In genomic region chr6:29527361-29528164, GRCm38 (mm10) we compare ENCODE assay signal across 8 mouse cellular contexts. TPM values are rescaled to one million over a fixed set of nuclear protein-coding genes. Genes with fewer than 3 reads are reported as not detected.
A peak's percentile ranks its signal among the peaks of the same experiment; 100 is the strongest.
DNase-seq lines count a peak whose midpoint lies in the region; ATAC-seq and TF ChIP-seq lines count a peak whose summit lies in the region.

No protein-coding gene starts in this region.

- ATAC-seq in intestine, embryonic 15.5 days: peak; percentile 67

- TF ChIP-seq CTCF in layer of hippocampus, adult 2 months (conservative IDR thresholded peaks at IDR 0.05): no peak

- peak overlapping the region; percentile 51 for H3K4me3 ChIP-seq in layer of hippocampus, adult 2 months
- H3K4me3 ChIP-seq in intestine, embryonic 15.5 days (replicated peaks): peak overlapping the region; percentile 61

- peaks cover 20% of the 10 kb centered on the region for H3K27me3 ChIP-seq in intestine, embryonic 15.5 days (replicated peaks)

- H3K4me2 ChIP-seq in intestine, embryonic 15.5 days (replicated peaks): peak overlapping the region; percentile 99

- no peak for DNase-seq in layer of hippocampus, adult 2 months (ENCODE audit: low spot score in 2 of 2)
- no peak for DNase-seq in layer of hippocampus, postnatal 14 days (ENCODE audit: low spot score in 2 of 2)
- peak; percentile 28 for DNase-seq in embryo, embryonic 9.5 days (ENCODE audit: extremely low spot score)
- peak; percentile 48 for DNase-seq in neural tube, embryonic 10.5 days (ENCODE audit: extremely low spot score, low spot score)
- no peak for DNase-seq in c-Kit-positive CD71-positive TER-119-positive erythroid progenitor cells, embryonic 14.5 days (ENCODE audit: low spot score)
- no peak for DNase-seq in adrenal gland, adult 18-20 months (ENCODE audit: low spot score in 2 of 2)
- DNase-seq in thymus, postnatal 36 days: no peak

- H3K4me1 ChIP-seq in intestine, embryonic 15.5 days (replicated peaks): peaks cover 42% of the 10 kb centered on the region

- no peaks in the 10 kb centered on the region for H3K9me3 ChIP-seq in intestine, embryonic 15.5 days

- H3K27ac ChIP-seq in layer of hippocampus, adult 2 months: peak overlapping the region; percentile 32; the same call in 1 of the 2 replicates
- H3K27ac ChIP-seq in intestine, embryonic 15.5 days: no peak overlapping the region

- no peaks in the 10 kb centered on the region for H3K36me3 ChIP-seq in intestine, embryonic 15.5 days

- 7% methylated on average over 34 of the region's 34 CpGs for WGBS in intestine, embryonic 15.5 days

- H3K9ac ChIP-seq in intestine, embryonic 15.5 days: peak overlapping the region; percentile 45; the same call in 1 of the 2 replicates

RNA-seq across cellular contexts. Expression of gene Irf5, which starts 1.1 kb away (rescaled TPM):
- total RNA-seq in layer of hippocampus, adult 2 months (2021): 1 to 10 TPM; 3.8 to 5.1 TPM
- total RNA-seq in layer of hippocampus, postnatal 14 days (2021): 1 to 10 TPM; 3.5 to 3.7 TPM
- polyA plus RNA-seq in intestine, embryonic 15.5 days (2015; fragmentation: Nextera tagmentation; extraction: Ambion mirVana): 6.7 and 7.1 TPM in 2 replicates
- 1 to 10 TPM; 7.3 to 8.6 TPM for total RNA-seq in adrenal gland, adult 18-20 months (2021)

RNA-seq across cellular contexts. Expression of gene Kcp, which starts 19.8 kb away (rescaled TPM):
- total RNA-seq in layer of hippocampus, adult 2 months (2021): 1 to 10 TPM; 1.1 to 2.0 TPM
- total RNA-seq in layer of hippocampus, postnatal 14 days (2021): 1 to 10 TPM; 6.8 to 7.5 TPM
- polyA plus RNA-seq in intestine, embryonic 15.5 days (2015; fragmentation: Nextera tagmentation; extraction: Ambion mirVana): 13.7 and 15.5 TPM in 2 replicates
- 1 to 10 TPM; 2.4 to 7.9 TPM for total RNA-seq in adrenal gland, adult 18-20 months (2021)

RNA-seq across cellular contexts. Expression of gene Atp6v1fnb, which starts 56.3 kb away (rescaled TPM):
- under 1 TPM in 1 of 2 experiments, not detected in 1; 0.59 TPM for total RNA-seq in layer of hippocampus, adult 2 months (2021)
- total RNA-seq in layer of hippocampus, postnatal 14 days (2021): under 1 TPM in 1 of 2 experiments, not detected in 1; 0.85 TPM
- polyA plus RNA-seq in intestine, embryonic 15.5 days (2015; fragmentation: Nextera tagmentation; extraction: Ambion mirVana): 0.24 TPM in 1 of 2 replicates, not detected in the other
- under 1 TPM in 1 of 2 experiments, not detected in 1; 0.93 TPM for total RNA-seq in adrenal gland, adult 18-20 months (2021)

Comparison
In these comparisons a context has a peak if more than half of its experiments do, and no peak if none do; other contexts are left out.
1. DNase-seq: peak in embryo, embryonic 9.5 days (single experiment) and neural tube, embryonic 10.5 days (single experiment); none in layer of hippocampus, adult 2 months (0 of 2), layer of hippocampus, postnatal 14 days (0 of 2), c-Kit-positive CD71-positive TER-119-positive erythroid progenitor cells, embryonic 14.5 days (single experiment), adrenal gland, adult 18-20 months (0 of 2) and thymus, postnatal 36 days (0 of 2).